Mouse (Mus musculus) testis, adult 2 months (tissue): ENCODE data around the gene Adgre1.

ENCODE experiments used
- CTCF ChIP-seq: fragments of 200-500 bp; IDR thresholded peaks from 2 replicates; pipeline ENCODE4 v1.5.1; 2012; ENCODE audit warnings: low read depth, mild to moderate bottlenecking, inconsistent platforms, low read length, moderate library complexity; ENCODE audit not compliant: control insufficient read depth, insufficient read depth, insufficient replicate concordance
- POLR2A ChIP-seq: fragments of 200-500 bp; IDR thresholded peaks from 2 replicates; pipeline ENCODE4 v1.6.1; 2012; ENCODE audit warnings: low read depth, mild to moderate bottlenecking, inconsistent platforms, low read length, moderate library complexity; ENCODE audit not compliant: control insufficient read depth

DNA sequence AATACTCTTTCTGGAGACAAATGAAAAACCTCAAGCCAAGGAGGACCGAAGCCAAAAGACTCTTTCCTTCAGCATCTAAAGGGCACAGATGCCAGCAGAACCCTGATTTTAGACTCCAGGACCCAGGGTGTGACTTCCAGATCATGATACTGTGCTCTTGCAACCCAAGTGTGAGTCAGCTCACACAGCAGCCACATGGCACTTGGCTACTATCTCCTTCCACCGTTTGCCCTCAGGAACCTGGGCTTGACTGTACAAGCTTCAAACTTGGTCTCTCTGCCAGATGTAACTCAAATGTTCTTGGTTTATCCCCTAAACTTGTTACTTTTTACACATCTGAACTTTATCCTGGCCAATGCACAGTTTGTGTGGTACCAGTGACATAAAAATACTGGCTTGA is 10.7 kb upstream of the Adgre1 start:
- no peak for TF ChIP-seq CTCF
- TF ChIP-seq POLR2A: no peak
